Mouse (Mus musculus): ENCODE measurements around the gene Pla1a. TPM values are rescaled to one million over a fixed set of nuclear protein-coding genes. Genes with fewer than 3 reads are reported as not detected.

Gene Pla1a
- polyA plus RNA-seq, 1 experiment from 2014 or later: 61.5 TPM

GRCm38 (mm10) chr16:38389284-38389893 lies 43.6 kb downstream of the Pla1a start:
- DNase-seq (ENCODE audit: low read depth, low spot score) (no peak), ATAC-seq (no peak)
- no peak for TF ChIP-seq CTCF (IDR thresholded peaks at IDR 0.05)
- CTCF ChIA-PET: no interaction called here
- in situ Hi-C loops (cut with MboI; ENCODE audit: low pct_unique_long_range_greater_than_20kb): no loop called here
- no peaks in the 10 kb centered on the region for H3K27me3 ChIP-seq
- POLR2A ChIA-PET: no interaction called here

DNA sequence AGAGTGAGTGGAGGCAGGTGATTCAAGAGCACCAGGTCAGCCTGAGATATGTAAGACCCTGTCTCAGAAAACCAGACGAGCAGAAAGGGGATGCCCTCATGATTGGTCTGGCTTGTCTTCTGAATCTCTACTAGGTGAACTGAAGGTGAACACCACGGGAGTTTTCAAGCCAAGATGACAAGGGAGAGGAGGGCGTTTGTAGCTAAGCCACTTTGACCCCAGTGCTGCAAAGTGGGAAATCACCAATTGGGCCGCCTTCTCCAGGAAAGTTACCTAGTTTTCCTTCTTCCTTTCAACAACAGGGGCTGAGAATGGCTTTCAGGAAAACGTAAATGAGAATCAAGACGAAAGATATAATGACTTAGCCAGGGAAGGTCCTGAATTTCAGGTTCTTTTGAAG lies 44.2 kb downstream of the Pla1a start:
- ATAC-seq: no peak
- no peak for DNase-seq (ENCODE audit: low read depth, low spot score)
- no peak for TF ChIP-seq CTCF (IDR thresholded peaks at IDR 0.05)
- ChIA-PET POLR2A (no interaction called here), CTCF (no interaction called here)
- in situ Hi-C loops (cut with MboI; ENCODE audit: low pct_unique_long_range_greater_than_20kb): no loop called here
- H3K27me3 ChIP-seq: no peaks in the 10 kb centered on the region

DNA sequence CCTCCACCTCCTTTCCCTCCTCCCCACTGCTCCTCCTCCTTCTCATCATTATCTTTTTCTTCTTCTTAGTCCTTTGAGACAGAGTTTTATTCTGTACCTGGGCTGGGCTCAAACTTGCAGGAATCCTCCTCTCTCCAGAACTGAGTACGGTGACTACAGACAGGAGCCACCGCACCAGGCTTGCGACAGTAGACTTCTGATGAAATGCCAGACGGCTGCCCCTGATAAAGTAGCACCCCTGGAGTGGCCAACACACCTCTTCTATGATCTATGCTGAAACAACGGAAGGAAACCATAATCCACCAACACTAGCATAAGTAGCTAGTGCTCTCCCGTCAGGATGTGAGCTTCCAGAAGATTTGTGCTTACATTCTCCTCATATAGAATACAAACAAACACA lies 45.6 kb downstream of the Pla1a start:
- no peaks in the 10 kb centered on the region for H3K27me3 ChIP-seq
- no peak for ATAC-seq
- DNase-seq (ENCODE audit: low read depth, low spot score): no peak
- CTCF ChIA-PET: no interaction called here
- in situ Hi-C loops (cut with MboI; ENCODE audit: low pct_unique_long_range_greater_than_20kb): no loop called here
- POLR2A ChIA-PET: no interaction called here
- no peak for TF ChIP-seq CTCF (IDR thresholded peaks at IDR 0.05)

DNA sequence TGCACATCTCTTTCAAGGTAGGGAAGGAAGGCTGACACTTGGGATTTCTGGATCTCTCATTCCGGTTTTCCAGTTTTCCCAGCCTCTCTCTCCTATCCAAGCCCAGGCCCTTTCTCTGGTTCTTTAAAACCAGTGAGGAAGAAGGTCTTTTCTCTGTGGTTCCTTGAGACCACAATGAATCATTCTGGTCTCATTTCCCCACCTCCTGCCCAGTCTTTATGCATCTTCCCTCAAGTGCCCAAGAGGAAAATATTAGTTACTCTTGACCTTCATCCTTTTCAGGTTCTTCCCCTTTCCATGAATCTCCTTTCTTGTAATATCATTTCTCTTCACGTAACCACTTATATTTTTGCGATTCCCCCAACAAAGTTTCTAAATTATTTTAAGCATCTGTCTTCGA lies 47.2 kb downstream of the Pla1a start:
- in situ Hi-C loops (cut with MboI; ENCODE audit: low pct_unique_long_range_greater_than_20kb): no loop called here
- no peaks in the 10 kb centered on the region for H3K27me3 ChIP-seq
- DNase-seq (ENCODE audit: low read depth, low spot score) (no peak), ATAC-seq (no peak)
- TF ChIP-seq CTCF (IDR thresholded peaks at IDR 0.05): no peak
- POLR2A ChIA-PET: no interaction called here
- CTCF ChIA-PET: interaction anchor here (1.8 kb wide), 1 partner anchor 64 kb away, joined by 3 read pairs; no protein-coding TSS in a partner anchor

DNA sequence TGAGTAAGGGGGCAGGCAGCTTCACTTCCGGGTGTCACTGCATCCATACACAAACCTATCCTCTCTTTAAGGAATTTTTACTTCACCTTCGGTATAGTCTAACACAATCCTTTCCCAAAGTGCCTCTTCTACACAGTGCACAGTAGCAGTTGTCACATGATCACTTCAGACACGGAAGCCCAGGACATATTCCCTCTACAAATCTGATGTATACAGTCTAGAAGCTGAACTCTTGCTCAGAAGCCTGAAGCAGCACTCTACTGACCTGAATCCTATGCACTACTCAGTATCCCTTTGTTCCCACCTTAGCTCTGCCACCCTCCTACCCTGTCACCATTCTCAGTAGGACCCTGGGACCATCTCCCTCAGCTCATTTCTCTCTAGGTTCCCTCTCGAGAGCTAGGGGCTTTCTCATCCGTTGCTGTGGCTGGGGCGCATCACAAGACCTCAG lies 47.7 kb downstream of the Pla1a start:
- POLR2A ChIA-PET: no interaction called here
- CTCF ChIA-PET: interaction anchor here (1.8 kb wide), 1 partner anchor 64 kb away, joined by 3 read pairs; no protein-coding TSS in a partner anchor
- in situ Hi-C loops (cut with MboI; ENCODE audit: low pct_unique_long_range_greater_than_20kb): no loop called here
- no peak for TF ChIP-seq CTCF (IDR thresholded peaks at IDR 0.05)
- no peaks in the 10 kb centered on the region for H3K27me3 ChIP-seq
- no peak for DNase-seq (ENCODE audit: low read depth, low spot score)
- ATAC-seq: no peak

DNA sequence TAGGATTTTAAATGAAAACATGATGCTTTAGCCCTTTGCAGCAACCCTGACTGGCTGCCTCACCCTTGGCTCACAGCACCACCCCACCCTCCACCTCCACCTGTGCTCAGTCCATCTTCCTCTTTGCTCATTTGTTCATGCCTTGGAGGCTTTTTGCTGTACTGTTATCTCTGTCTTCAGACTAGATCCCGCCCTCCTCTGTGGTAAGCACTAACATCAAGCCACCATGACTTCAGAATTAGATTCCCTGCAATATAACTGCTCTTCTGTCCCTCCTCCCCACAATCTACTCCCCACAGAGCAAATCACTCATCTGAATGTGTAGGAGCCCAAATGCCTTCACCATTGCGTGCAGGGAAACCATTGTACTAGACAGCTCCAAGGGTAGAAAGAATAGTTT lies 49.3 kb downstream of the Pla1a start:
- no peak for DNase-seq (ENCODE audit: low read depth, low spot score)
- H3K27me3 ChIP-seq: no peaks in the 10 kb centered on the region
- in situ Hi-C loops (cut with MboI; ENCODE audit: low pct_unique_long_range_greater_than_20kb): no loop called here
- CTCF ChIA-PET: interaction anchor here (1.0 kb wide), 1 partner anchor 18 kb away, joined by 3 read pairs; no protein-coding TSS in a partner anchor
- no peak for ATAC-seq
- POLR2A ChIA-PET: no interaction called here
- no peak for TF ChIP-seq CTCF (IDR thresholded peaks at IDR 0.05)

GRCm38 (mm10) chr16:38379926-38380325 lies 53.0 kb downstream of the Pla1a start:
- ChIA-PET CTCF (no interaction called here), POLR2A (no interaction called here)
- in situ Hi-C loops (cut with MboI; ENCODE audit: low pct_unique_long_range_greater_than_20kb): no loop called here
- no peak for TF ChIP-seq CTCF (IDR thresholded peaks at IDR 0.05)
- DNase-seq (ENCODE audit: low read depth, low spot score) (no peak), ATAC-seq (no peak)
- no peaks in the 10 kb centered on the region for H3K27me3 ChIP-seq

DNA sequence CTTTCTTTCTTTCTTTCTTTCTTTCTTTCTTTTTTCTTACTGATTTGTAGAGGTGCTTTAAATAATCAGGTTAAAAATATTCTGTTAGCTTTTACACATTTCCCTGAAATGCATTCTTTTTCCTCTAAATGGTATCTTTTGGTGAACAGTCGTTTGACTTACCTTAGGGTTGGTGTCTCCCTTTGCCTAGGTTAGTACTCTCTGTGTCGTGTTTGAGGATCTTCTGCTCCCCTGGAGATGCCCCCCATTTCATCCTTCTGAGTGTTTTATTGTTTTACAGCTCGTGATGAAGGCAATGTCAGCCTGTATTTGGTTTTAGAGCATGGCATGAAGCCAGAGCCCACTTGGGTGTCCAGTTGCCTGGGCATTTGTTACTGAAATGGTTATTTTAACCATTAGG lies 53.5 kb downstream of the Pla1a start:
- in situ Hi-C loops (cut with MboI; ENCODE audit: low pct_unique_long_range_greater_than_20kb): no loop called here
- no peak for ATAC-seq
- no peak for DNase-seq (ENCODE audit: low read depth, low spot score)
- POLR2A ChIA-PET: no interaction called here
- CTCF ChIA-PET: no interaction called here
- TF ChIP-seq CTCF (IDR thresholded peaks at IDR 0.05): no peak
- H3K27me3 ChIP-seq: no peaks in the 10 kb centered on the region

DNA sequence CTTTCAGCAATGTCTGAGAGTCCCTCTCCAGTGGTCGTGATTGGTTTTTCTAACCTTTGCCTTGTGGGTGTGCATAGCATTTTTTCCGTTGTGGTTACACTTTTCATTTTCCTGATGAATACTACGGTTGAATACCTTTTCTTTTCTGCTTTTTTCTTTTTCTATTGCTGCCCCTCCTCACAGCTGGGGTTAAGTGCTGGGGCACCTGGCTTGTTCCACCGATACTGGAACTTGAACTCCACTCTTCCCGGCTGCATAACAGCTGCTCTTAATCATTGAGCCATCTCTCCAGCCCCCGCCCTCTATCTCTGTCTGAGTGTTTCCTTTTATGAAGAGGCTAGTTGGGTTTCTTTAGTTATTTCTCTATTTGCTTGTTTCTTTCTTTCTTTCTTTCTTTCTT lies 53.9 kb downstream of the Pla1a start:
- no peaks in the 10 kb centered on the region for H3K27me3 ChIP-seq
- CTCF ChIA-PET: no interaction called here
- ATAC-seq (no peak), DNase-seq (ENCODE audit: low read depth, low spot score) (no peak)
- in situ Hi-C loops (cut with MboI; ENCODE audit: low pct_unique_long_range_greater_than_20kb): no loop called here
- POLR2A ChIA-PET: no interaction called here
- no peak for TF ChIP-seq CTCF (IDR thresholded peaks at IDR 0.05)

- H3K27me3 ChIP-seq: no peaks in the 10 kb centered on the region
- in situ Hi-C loops (cut with MboI; ENCODE audit: low pct_unique_long_range_greater_than_20kb): no loop called here
- CTCF ChIA-PET: no interaction called here
- ATAC-seq (no peak), DNase-seq (ENCODE audit: low read depth, low spot score) (no peak)
- TF ChIP-seq CTCF (IDR thresholded peaks at IDR 0.05): no peak
- POLR2A ChIA-PET: no interaction called here
Measured at GRCm38 (mm10) chr16:38378591-38378990, 54.4 kb downstream of the Pla1a start.

DNA sequence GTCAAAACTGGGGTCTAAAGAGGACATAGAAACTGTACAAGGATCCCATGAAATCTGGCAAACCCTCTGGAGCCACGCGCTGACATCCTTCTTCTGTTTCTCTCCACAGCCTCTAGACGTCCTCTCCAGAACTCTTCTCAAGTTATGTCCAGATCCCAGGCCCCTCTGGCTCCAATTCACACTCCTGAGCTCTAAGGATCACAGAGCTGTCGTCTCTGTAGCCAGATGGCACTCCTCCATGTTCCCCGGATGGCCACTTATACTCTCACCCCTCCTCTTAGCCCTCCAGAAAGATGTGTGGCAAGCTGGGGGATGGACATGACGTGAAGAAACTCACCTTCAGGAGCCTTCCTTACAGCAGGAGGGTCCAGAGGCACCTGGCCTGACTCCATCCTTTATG lies 55.4 kb downstream of the Pla1a start:
- in situ Hi-C loops (cut with MboI; ENCODE audit: low pct_unique_long_range_greater_than_20kb): no loop called here
- no peaks in the 10 kb centered on the region for H3K27me3 ChIP-seq
- DNase-seq (ENCODE audit: low read depth, low spot score) (no peak), ATAC-seq (no peak)
- CTCF ChIA-PET: no interaction called here
- no peak for TF ChIP-seq CTCF (IDR thresholded peaks at IDR 0.05)
- POLR2A ChIA-PET: no interaction called here

DNA sequence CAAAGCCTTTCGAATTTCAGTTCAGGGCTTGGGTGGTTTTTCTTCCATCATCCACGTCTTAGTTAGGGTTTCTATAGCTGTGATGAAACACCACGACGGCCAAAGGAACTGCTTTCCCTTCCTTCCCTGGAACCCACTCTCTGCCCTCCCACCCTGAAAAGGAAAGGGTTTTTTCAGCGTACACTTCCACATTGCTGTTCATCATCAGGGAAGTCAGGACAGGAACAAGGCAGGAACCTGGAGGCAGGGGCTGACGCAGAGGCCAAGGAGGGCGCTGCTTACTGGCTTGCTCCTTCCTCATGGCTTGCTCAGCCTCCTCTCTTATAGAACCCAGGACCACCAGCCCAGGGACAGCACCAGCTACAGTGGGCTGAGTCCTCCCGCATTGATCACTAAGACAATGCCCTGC lies 56.1 kb downstream of the Pla1a start:
- ChIA-PET POLR2A (no interaction called here), CTCF (interaction anchor here (0.6 to 1.0 kb wide), 2 partner anchors 99 to 130 kb away, joined by 3 read pairs; no protein-coding TSS in a partner anchor)
- ATAC-seq: no peak
- DNase-seq (ENCODE audit: low read depth, low spot score): no peak
- no peaks in the 10 kb centered on the region for H3K27me3 ChIP-seq
- in situ Hi-C loops (cut with MboI; ENCODE audit: low pct_unique_long_range_greater_than_20kb): no loop called here
- no peak for TF ChIP-seq CTCF (IDR thresholded peaks at IDR 0.05)

Data from Patski (cell line).